Mouse (Mus musculus) ZHBTc4 (cell line): ENCODE data around the gene Tdp2.

Experiments
- DNase-seq: peaks from one replicate; pipeline ENCODE4 v3.0.0-alpha.2; 2011; ENCODE audit warnings: low read depth, low spot score

The Tdp2 gene

GRCm38 (mm10) chr13:24831353-24832130 is at the start of gene Tdp2, which contains the start of gene Acot13:
Tdp2 (plus strand) TSS chr13:24831679.
Acot13 (minus strand) TSS chr13:24831540.
- DNase-seq = peak; percentile 99

DNA sequence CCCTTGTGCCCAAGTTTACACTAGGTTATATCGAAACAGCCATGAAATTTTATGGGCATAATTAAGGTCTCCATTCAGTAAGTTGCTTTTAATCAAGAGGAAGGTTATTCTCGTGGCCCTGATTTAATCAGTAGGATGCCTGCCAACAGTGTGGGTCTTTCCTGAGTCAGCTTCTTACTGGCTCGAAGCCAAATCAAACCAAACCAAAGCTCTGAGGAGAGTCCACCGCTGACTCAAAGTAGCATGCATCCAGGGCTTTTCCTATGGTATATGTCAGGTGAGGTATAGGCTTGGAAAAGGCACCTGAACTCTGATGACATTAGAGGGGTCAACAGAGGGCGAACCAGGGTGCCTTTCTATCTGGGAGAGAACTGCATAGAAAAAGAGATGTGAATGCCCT is 49.6 kb upstream of the Tdp2 start:
- no peak for DNase-seq

GRCm38 (mm10) chr13:24786014-24786490 is 45.4 kb upstream of the Tdp2 start:
- peak; percentile 24 for DNase-seq

DNA sequence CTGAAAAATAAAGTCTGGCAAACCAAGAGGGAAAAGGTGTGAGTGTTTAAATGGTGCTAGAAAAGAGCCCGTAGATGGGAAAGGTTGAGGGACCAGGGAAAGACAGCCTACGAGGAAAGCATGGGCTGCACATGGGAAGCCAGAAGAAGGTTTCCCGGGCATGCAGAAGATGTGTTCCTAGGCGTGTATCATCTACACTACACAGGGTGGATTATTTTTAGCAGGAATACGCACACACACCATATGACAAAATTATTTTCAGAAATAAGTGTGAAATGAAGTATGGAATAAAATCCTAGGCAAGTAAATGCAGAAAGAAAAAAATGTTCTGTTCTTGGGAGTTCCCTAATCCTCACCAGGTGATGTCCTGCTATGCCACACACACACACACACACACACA is 44.0 kb upstream of the Tdp2 start:
- no peak for DNase-seq

DNA sequence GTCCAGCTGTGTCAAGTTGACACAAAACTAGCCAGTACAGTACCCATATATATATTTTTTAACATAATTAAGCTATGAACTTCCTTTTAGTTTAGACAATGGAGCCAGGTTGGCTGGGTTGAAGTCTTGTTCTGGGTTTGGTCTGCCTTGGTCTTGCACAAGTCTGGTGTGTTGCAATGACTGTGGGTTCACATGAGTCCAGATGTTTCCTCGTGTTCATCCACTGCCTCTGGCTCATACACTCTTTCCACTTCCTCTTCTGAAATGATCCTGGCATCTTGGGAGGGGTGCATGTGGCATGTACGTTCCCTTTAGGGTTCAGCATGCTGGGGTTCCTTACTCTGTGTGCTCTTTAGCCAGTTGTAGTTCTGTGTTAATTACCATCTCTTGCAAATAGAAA is 40.1 kb upstream of the Tdp2 start:
- no peak for DNase-seq

- DNase-seq = peak; percentile 45
Measured at GRCm38 (mm10) chr13:24792411-24793045, 39.0 kb upstream of the Tdp2 start.

- DNase-seq = no peak
Measured at GRCm38 (mm10) chr13:24798686-24799085, 32.8 kb upstream of the Tdp2 start.

GRCm38 (mm10) chr13:24799378-24799777 is 32.1 kb upstream of the Tdp2 start:
- no peak for DNase-seq

DNA sequence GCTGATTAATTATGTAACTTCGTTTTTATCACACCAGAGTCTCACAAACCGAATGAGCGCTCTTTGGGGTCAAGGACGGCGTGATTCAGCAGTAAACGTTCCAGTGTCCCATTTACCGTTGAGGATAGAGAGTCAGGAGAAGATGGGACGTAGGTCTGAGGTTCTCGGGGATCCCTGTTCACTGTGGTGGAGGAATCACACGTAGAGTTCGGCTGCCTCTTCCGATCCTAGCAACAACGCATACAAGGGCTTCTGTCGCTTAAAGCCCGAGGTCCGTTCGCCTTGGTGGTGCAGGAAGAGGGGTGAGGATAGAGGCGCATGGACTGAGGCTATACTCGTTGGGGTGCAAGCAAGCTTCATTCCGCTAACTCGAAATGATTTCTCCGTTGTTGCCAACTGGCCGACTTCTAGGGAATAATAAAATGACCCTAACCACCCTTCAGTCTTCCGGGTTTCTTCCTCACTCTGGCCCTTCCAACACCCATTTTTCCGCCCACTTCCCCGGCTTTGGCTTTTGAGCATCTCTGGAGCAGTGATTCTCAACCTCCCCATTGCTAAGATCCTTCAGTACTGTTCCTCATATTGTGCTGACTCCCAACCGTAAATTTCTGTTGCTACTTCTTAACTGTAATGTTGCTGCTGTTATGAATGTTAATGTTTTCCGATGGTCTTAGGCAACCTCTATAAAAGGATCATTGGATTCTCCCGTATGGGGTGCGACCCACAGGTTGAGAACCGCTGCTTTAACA is 31.4 kb upstream of the Tdp2 start:
- DNase-seq = peak; percentile 35

- DNase-seq = peak; percentile 97
Measured at GRCm38 (mm10) chr13:24800674-24801307, 30.7 kb upstream of the Tdp2 start.

DNA sequence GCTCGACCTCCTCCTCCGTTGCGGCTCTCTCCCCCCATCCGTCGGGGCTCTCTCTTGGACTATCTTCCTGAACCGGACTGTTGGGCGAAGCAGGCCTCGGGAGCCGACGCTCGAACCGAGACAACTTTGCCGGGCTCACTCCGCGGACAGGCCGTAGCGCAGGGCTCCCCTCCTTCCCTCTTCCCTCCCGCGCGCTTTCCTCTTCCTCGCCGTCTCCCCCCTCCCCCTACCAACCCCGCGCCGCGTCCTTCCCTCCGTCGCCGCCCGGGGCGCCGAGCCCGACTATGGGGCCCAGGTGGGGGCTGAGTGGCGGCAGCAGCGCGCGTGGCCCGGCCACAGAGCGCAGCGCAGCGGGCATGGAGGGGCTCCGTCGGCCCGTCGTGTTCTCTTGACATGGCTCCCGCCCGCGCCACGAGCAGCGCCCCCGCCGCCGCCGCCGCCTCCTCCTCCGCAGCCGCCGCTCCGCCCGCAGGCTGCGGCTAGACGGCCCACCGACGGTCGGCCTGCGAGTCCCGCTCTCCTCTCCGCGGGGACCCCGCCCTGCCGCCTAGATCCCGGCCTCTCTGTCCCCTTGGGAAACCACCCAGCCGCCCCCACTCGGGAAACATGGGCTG is 30.1 kb upstream of the Tdp2 start, which contains the start of gene BC005537:
TSS of gene BC005537 (plus strand) at position 350 of the 614 bp plus-strand sequence.
- no peak for DNase-seq

DNA sequence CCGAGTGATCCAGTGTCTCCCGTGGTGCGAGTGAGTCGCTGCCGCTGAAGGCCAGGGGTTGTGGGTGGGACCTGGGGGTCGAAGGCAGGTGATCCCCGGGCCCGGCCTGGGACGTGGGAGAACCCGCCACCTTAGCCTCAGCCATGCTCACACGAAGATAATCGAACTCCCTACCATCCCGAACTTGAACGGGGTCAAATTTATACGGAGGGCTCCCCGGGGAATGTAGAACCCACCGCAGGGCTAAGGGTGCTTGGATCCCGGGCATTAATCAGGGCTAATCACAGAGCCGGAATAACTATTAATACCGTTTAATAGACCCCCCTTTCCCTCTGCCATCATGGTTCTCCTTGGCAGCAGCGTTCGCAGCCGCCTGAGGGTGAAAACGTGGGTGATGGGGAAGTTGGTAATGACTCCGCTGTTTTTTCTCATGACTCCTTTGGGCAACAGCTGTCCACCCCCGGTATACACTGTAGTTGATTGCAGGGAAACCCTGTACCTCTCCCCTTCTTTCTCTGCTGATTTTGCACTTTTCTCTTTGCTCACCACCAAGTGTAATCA is 29.3 kb upstream of the Tdp2 start:
- peak; percentile 44 for DNase-seq

GRCm38 (mm10) chr13:24803196-24803595 is 28.3 kb upstream of the Tdp2 start:
- no peak for DNase-seq

- DNase-seq = no peak
Measured at GRCm38 (mm10) chr13:24806079-24806478, 25.4 kb upstream of the Tdp2 start.

DNA sequence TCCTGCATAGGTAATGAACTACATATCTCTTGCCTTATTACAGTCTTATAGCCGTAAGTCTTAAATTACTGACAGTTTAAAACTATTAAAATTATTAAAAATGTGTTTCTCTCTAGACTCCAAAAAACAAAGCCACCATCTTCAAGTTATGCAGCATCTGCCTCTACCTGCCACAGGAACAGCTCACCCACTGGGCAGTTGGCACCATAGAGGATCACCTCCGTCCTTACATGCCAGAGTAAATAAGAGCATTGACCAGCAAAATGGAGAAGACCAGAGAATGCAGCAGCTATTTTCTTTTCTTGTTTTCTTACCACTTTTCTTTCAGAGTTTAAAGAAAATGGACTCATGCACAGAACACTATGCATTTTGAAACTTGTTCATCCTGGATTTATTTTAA is 19.0 kb upstream of the Tdp2 start:
- no peak for DNase-seq

GRCm38 (mm10) chr13:24814616-24815015 is 16.9 kb upstream of the Tdp2 start:
- DNase-seq = no peak

GRCm38 (mm10) chr13:24816125-24817092 is 15.1 kb upstream of the Tdp2 start:
- peak; percentile 39 for DNase-seq

GRCm38 (mm10) chr13:24819931-24820330 is 11.5 kb upstream of the Tdp2 start:
- DNase-seq = no peak

DNA sequence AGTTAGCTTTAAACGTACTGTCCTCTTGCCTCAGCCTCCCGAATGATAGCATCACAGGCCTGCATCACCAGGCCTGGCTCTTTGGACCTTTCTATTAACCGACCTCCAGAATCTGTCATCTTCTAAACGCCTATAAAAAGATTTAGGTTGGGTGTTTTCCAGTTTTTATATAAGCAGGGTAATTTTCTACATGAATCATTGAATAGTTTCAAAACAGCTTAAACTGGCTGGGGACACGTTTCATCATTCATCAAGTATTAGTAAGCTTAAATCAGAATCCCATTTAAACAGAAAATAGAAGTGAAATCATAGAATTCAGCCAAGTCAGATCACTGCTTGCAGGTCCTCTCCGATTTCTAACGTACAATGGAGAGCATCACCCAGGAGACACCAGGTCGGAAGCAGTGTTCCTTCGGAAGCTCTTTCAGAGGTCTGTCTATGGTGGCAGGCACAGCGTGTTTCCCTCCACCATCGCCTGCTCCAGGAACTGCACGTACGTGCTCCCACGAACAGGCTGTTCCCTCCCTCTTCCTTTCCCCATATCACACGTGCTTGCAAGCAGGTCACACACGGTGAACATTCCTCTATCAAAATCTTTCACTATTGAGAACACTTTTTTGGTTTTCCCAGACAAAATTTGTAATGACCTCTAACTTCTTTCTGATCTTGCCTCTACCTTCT is 8.7 kb upstream of the Tdp2 start:
- no peak for DNase-seq
